Mouse (Mus musculus): ENCODE measurements around the gene Otud3. TPM values are rescaled to one million over a fixed set of nuclear protein-coding genes. Genes with fewer than 3 reads are reported as not detected.

Gene Otud3
- polyA plus RNA-seq, 1 experiment: 74.6 TPM

GRCm38 (mm10) chr4:138863344-138863998, 50.3 kb downstream of the Otud3 start, which contains the start of gene Pla2g5:
Pla2g5 (minus strand) TSS chr4:138863482.
- no peaks in the 10 kb centered on the region for H3K36me3 ChIP-seq (ENCODE audit: control insufficient read depth, insufficient read depth, low read length)
- H3K4me1 ChIP-seq (ENCODE audit: control insufficient read depth, insufficient read depth, low read length): peaks cover 3% of the 10 kb centered on the region
- peak within 1 kb of the TSS; percentile 61 for H3K4me3 ChIP-seq (ENCODE audit: control insufficient read depth, low read depth, low read length)
- H3K27ac ChIP-seq (ENCODE audit: control insufficient read depth, insufficient read depth, low read depth, low read length): no peak within 1 kb of the TSS
- peak; percentile 62; the same call in 1 of the 2 replicates for TF ChIP-seq POLR2A (IDR thresholded peaks at IDR 0.05; ENCODE audit: control insufficient read depth, low read depth, low read length)
- TF ChIP-seq CTCF (IDR thresholded peaks at IDR 0.05; ENCODE audit: control insufficient read depth, insufficient read depth, insufficient replicate concordance, low read depth, low read length): no peak
- H3K27me3 ChIP-seq (ENCODE audit: control insufficient read depth, insufficient read depth, low read length): no peaks in the 10 kb centered on the region

- H3K27me3 ChIP-seq (ENCODE audit: control insufficient read depth, insufficient read depth, low read length): no peaks in the 10 kb centered on the region
- TF ChIP-seq POLR2A (IDR thresholded peaks at IDR 0.05; ENCODE audit: control insufficient read depth, low read depth, low read length) (no peak), CTCF (IDR thresholded peaks at IDR 0.05; ENCODE audit: control insufficient read depth, insufficient read depth, insufficient replicate concordance, low read depth, low read length) (peak; percentile 54; the same call in 1 of the 2 replicates)
- H3K4me3 ChIP-seq (ENCODE audit: control insufficient read depth, low read depth, low read length): no peak overlapping the region
- H3K36me3 ChIP-seq (ENCODE audit: control insufficient read depth, insufficient read depth, low read length): no peaks in the 10 kb centered on the region
- H3K27ac ChIP-seq (ENCODE audit: control insufficient read depth, insufficient read depth, low read depth, low read length): no peak overlapping the region
- peaks cover 3% of the 10 kb centered on the region for H3K4me1 ChIP-seq (ENCODE audit: control insufficient read depth, insufficient read depth, low read length)
Measured at GRCm38 (mm10) chr4:138859728-138860127, 54.0 kb downstream of the Otud3 start.

GRCm38 (mm10) chr4:138859245-138859644, 54.5 kb downstream of the Otud3 start:
- peak; percentile 42; the same call in 1 of the 2 replicates for TF ChIP-seq CTCF (IDR thresholded peaks at IDR 0.05; ENCODE audit: control insufficient read depth, insufficient read depth, insufficient replicate concordance, low read depth, low read length)
- no peak for TF ChIP-seq POLR2A (IDR thresholded peaks at IDR 0.05; ENCODE audit: control insufficient read depth, low read depth, low read length)
- Histone ChIP-seq H3K27me3 (ENCODE audit: control insufficient read depth, insufficient read depth, low read length) (no peaks in the 10 kb centered on the region), H3K4me1 (ENCODE audit: control insufficient read depth, insufficient read depth, low read length) (peaks cover 3% of the 10 kb centered on the region), H3K36me3 (ENCODE audit: control insufficient read depth, insufficient read depth, low read length) (no peaks in the 10 kb centered on the region), H3K4me3 (ENCODE audit: control insufficient read depth, low read depth, low read length) (no peak overlapping the region), H3K27ac (ENCODE audit: control insufficient read depth, insufficient read depth, low read depth, low read length) (no peak overlapping the region)

GRCm38 (mm10) chr4:138858446-138858845, 55.3 kb downstream of the Otud3 start:
- H3K4me1 ChIP-seq (ENCODE audit: control insufficient read depth, insufficient read depth, low read length): peaks cover 3% of the 10 kb centered on the region
- no peak overlapping the region for H3K27ac ChIP-seq (ENCODE audit: control insufficient read depth, insufficient read depth, low read depth, low read length)
- no peak overlapping the region for H3K4me3 ChIP-seq (ENCODE audit: control insufficient read depth, low read depth, low read length)
- no peaks in the 10 kb centered on the region for H3K27me3 ChIP-seq (ENCODE audit: control insufficient read depth, insufficient read depth, low read length)
- H3K36me3 ChIP-seq (ENCODE audit: control insufficient read depth, insufficient read depth, low read length): no peaks in the 10 kb centered on the region
- TF ChIP-seq POLR2A (IDR thresholded peaks at IDR 0.05; ENCODE audit: control insufficient read depth, low read depth, low read length): no peak
- TF ChIP-seq CTCF (IDR thresholded peaks at IDR 0.05; ENCODE audit: control insufficient read depth, insufficient read depth, insufficient replicate concordance, low read depth, low read length): 0 out of 2 replicates have a peak, but pooled peaks have one; percentile 4

- TF ChIP-seq POLR2A (IDR thresholded peaks at IDR 0.05; ENCODE audit: control insufficient read depth, low read depth, low read length): no peak
- no peak for TF ChIP-seq CTCF (IDR thresholded peaks at IDR 0.05; ENCODE audit: control insufficient read depth, insufficient read depth, insufficient replicate concordance, low read depth, low read length)
- Histone ChIP-seq H3K4me1 (ENCODE audit: control insufficient read depth, insufficient read depth, low read length) (no peaks in the 10 kb centered on the region), H3K27me3 (ENCODE audit: control insufficient read depth, insufficient read depth, low read length) (no peaks in the 10 kb centered on the region), H3K36me3 (ENCODE audit: control insufficient read depth, insufficient read depth, low read length) (no peaks in the 10 kb centered on the region), H3K27ac (ENCODE audit: control insufficient read depth, insufficient read depth, low read depth, low read length) (no peak overlapping the region), H3K4me3 (ENCODE audit: control insufficient read depth, low read depth, low read length) (no peak overlapping the region)
Measured at GRCm38 (mm10) chr4:138857576-138857975, 56.2 kb downstream of the Otud3 start.

- Histone ChIP-seq H3K27me3 (ENCODE audit: control insufficient read depth, insufficient read depth, low read length) (no peaks in the 10 kb centered on the region), H3K4me3 (ENCODE audit: control insufficient read depth, low read depth, low read length) (no peak overlapping the region), H3K4me1 (ENCODE audit: control insufficient read depth, insufficient read depth, low read length) (no peaks in the 10 kb centered on the region), H3K27ac (ENCODE audit: control insufficient read depth, insufficient read depth, low read depth, low read length) (no peak overlapping the region), H3K36me3 (ENCODE audit: control insufficient read depth, insufficient read depth, low read length) (no peaks in the 10 kb centered on the region)
- TF ChIP-seq CTCF (IDR thresholded peaks at IDR 0.05; ENCODE audit: control insufficient read depth, insufficient read depth, insufficient replicate concordance, low read depth, low read length) (peak; percentile 92; the same call in 1 of the 2 replicates), POLR2A (IDR thresholded peaks at IDR 0.05; ENCODE audit: control insufficient read depth, low read depth, low read length) (no peak)
Measured at GRCm38 (mm10) chr4:138856491-138856890, 57.3 kb downstream of the Otud3 start.

GRCm38 (mm10) chr4:138855092-138855632, 58.6 kb downstream of the Otud3 start:
- no peak overlapping the region for H3K27ac ChIP-seq (ENCODE audit: control insufficient read depth, insufficient read depth, low read depth, low read length)
- no peaks in the 10 kb centered on the region for H3K36me3 ChIP-seq (ENCODE audit: control insufficient read depth, insufficient read depth, low read length)
- no peaks in the 10 kb centered on the region for H3K27me3 ChIP-seq (ENCODE audit: control insufficient read depth, insufficient read depth, low read length)
- TF ChIP-seq CTCF (IDR thresholded peaks at IDR 0.05; ENCODE audit: control insufficient read depth, insufficient read depth, insufficient replicate concordance, low read depth, low read length) (no peak), POLR2A (IDR thresholded peaks at IDR 0.05; ENCODE audit: control insufficient read depth, low read depth, low read length) (no peak)
- H3K4me3 ChIP-seq (ENCODE audit: control insufficient read depth, low read depth, low read length): no peak overlapping the region
- H3K4me1 ChIP-seq (ENCODE audit: control insufficient read depth, insufficient read depth, low read length): no peaks in the 10 kb centered on the region

Data from testis, adult 2 months (tissue).